Mouse (Mus musculus) left cerebral cortex, adult 9 months (tissue): ENCODE results near the gene Slc24a3.

Experiments
- DNase-seq, 2 experiments: peaks; one replicate each; pipeline ENCODE4 v3.0.0; 2022; ENCODE audit warnings: low spot score in 2 of 2

The Slc24a3 gene

GRCm38 (mm10) chr2:145620709-145621108 lies 453.2 kb downstream of the Slc24a3 start:
- no peak for DNase-seq

GRCm38 (mm10) chr2:145621119-145621518 lies 453.6 kb downstream of the Slc24a3 start:
- no peak for DNase-seq

- no peak for DNase-seq
Observed at GRCm38 (mm10) chr2:145631123-145631798, 463.7 kb downstream of the Slc24a3 start.

- no peak for DNase-seq
Observed at GRCm38 (mm10) chr2:145631799-145632174, 464.2 kb downstream of the Slc24a3 start.

- no peak for DNase-seq
Observed at GRCm38 (mm10) chr2:145633811-145634210, 466.3 kb downstream of the Slc24a3 start.

GRCm38 (mm10) chr2:145640255-145640984 lies 472.9 kb downstream of the Slc24a3 start:
- DNase-seq = no peak

- no peak for DNase-seq
Observed at GRCm38 (mm10) chr2:145655373-145655960, 487.9 kb downstream of the Slc24a3 start.

GRCm38 (mm10) chr2:145656121-145656520 lies 488.6 kb downstream of the Slc24a3 start:
- DNase-seq = no peak

GRCm38 (mm10) chr2:145656716-145657115 lies 489.2 kb downstream of the Slc24a3 start:
- DNase-seq = no peak

- DNase-seq = no peak
Observed at GRCm38 (mm10) chr2:145661242-145661641, 493.7 kb downstream of the Slc24a3 start.

- no peak for DNase-seq
Observed at GRCm38 (mm10) chr2:145663899-145664298, 496.3 kb downstream of the Slc24a3 start.

GRCm38 (mm10) chr2:145664311-145664710 lies 496.8 kb downstream of the Slc24a3 start:
- no peak for DNase-seq

GRCm38 (mm10) chr2:145668135-145668534 lies 500.6 kb downstream of the Slc24a3 start:
- DNase-seq = no peak

GRCm38 (mm10) chr2:145670131-145670530 lies 502.6 kb downstream of the Slc24a3 start:
- no peak for DNase-seq

- no peak for DNase-seq
Observed at GRCm38 (mm10) chr2:145674496-145675141, 507.1 kb downstream of the Slc24a3 start.

- peak in 1 of 2 experiments; percentile 17 for DNase-seq
Observed at GRCm38 (mm10) chr2:145675142-145675755, 507.7 kb downstream of the Slc24a3 start, which contains the start of gene Rin2. Gene Rin2 (plus strand): TSS chr2:145675215.

GRCm38 (mm10) chr2:145675756-145676543 lies 508.4 kb downstream of the Slc24a3 start:
- DNase-seq = no peak

GRCm38 (mm10) chr2:145676544-145676925 lies 509.0 kb downstream of the Slc24a3 start:
- no peak for DNase-seq

- no peak for DNase-seq
Observed at GRCm38 (mm10) chr2:145676936-145677335, 509.4 kb downstream of the Slc24a3 start.

- DNase-seq = no peak
Observed at GRCm38 (mm10) chr2:145680141-145680540, 512.6 kb downstream of the Slc24a3 start.

- no peak for DNase-seq
Observed at GRCm38 (mm10) chr2:145680762-145681161, 513.2 kb downstream of the Slc24a3 start.
